Mouse (Mus musculus) liver, embryonic 13.5 days (tissue): ENCODE data around the gene Tns2. TPM values are rescaled to one million over a fixed set of nuclear protein-coding genes. Genes with fewer than 3 reads are reported as not detected.
"Not testable (repeated sequence)": the region's sequence is repeated elsewhere in the genome, so short reads cannot be mapped to it uniquely, and the experiment has no call there.

Source experiments
- ATAC-seq: fragments of 200-750 bp; cut with Nextera tagmentation; 2 replicates; pipeline ENCODE4 v1.8.0; 2017; ENCODE audit warnings: low read depth, mild to moderate bottlenecking, moderate number of reproducible peaks, moderate library complexity
- DNase-seq: peaks from one replicate; pipeline ENCODE4 v3.0.0; 2022
- H3K27ac ChIP-seq: fragments of 300-500 bp; sonication (generic); 2 replicates; pipeline ENCODE4 v1.5.1; 2015; ENCODE audit warnings: moderate library complexity, mild to moderate bottlenecking, inconsistent platforms
- H3K27me3 ChIP-seq: fragments of 300-500 bp; sonication (generic); 2 replicates; pipeline ENCODE4 v1.6.1; 2015; ENCODE audit warnings: mild to moderate bottlenecking, inconsistent platforms
- H3K36me3 ChIP-seq: fragments of 300-500 bp; sonication (generic); 2 replicates; pipeline ENCODE4 v1.6.1; 2015; ENCODE audit warnings: mild to moderate bottlenecking, inconsistent platforms
- H3K4me1 ChIP-seq: fragments of 300-500 bp; sonication (generic); replicated peaks from 2 replicates; pipeline ENCODE4 v1.6.1; 2015; ENCODE audit warnings: inconsistent platforms
- H3K4me2 ChIP-seq: fragments of 300-500 bp; sonication (generic); 2 replicates; pipeline ENCODE4 v1.6.1; 2015; ENCODE audit warnings: inconsistent platforms, mild to moderate bottlenecking, moderate library complexity
- H3K4me3 ChIP-seq: fragments of 300-500 bp; sonication (generic); replicated peaks from 2 replicates; pipeline ENCODE4 v1.5.1; 2015; ENCODE audit warnings: mild to moderate bottlenecking, inconsistent platforms
- H3K9ac ChIP-seq: fragments of 300-500 bp; sonication (generic); 2 replicates; pipeline ENCODE4 v1.6.1; 2015; ENCODE audit warnings: mild to moderate bottlenecking, inconsistent platforms
- H3K9me3 ChIP-seq: fragments of 300-500 bp; sonication (generic); replicated peaks from 2 replicates; pipeline ENCODE4 v1.6.1; 2016; ENCODE audit warnings: inconsistent platforms
- WGBS: fragments of 180-500 bp; shearing (Covaris S2); methylation state at CpG from one replicate; pipeline ENCODE4 v1.1.7; 2015; ENCODE audit not compliant: insufficient replicate concordance; 5-methylcytosine and 5-hydroxymethylcytosine counted together
- polyA plus RNA-seq: library from polyadenylated mRNA; unstranded; fragments of >200 nt; fragmentation: Nextera tagmentation; extraction: Ambion mirVana; gene quantifications from 2 replicates; pipeline ENCODE4 v1.2.1, GENCODE M21; 2015

Gene Tns2
- polyA plus RNA-seq, 1 experiment from 2014 or later, result 5.0 TPM

- WGBS, result 0% methylated on average over 1 of the region's 1 CpGs
- Histone ChIP-seq H3K27ac (no peak overlapping the region), H3K4me2 (no peak overlapping the region), H3K4me1 (peaks cover 66% of the 10 kb centered on the region), H3K9ac (no peak overlapping the region), H3K9me3 (no peaks in the 10 kb centered on the region), H3K4me3 (no peak overlapping the region), H3K36me3 (no peaks in the 10 kb centered on the region), H3K27me3 (peaks cover 43% of the 10 kb centered on the region)
- ATAC-seq (no peak), DNase-seq (peak; percentile 42)
Measured at GRCm38 (mm10) chr15:102146882-102147281, 46.7 kb downstream of the Tns2 start.

- Histone ChIP-seq H3K9me3 (no peaks in the 10 kb centered on the region), H3K36me3 (no peaks in the 10 kb centered on the region), H3K4me3 (no peak overlapping the region), H3K27me3 (peaks cover 34% of the 10 kb centered on the region), H3K9ac (peak overlapping the region; percentile 33; the same call in 1 of the 2 replicates), H3K4me1 (peaks cover 68% of the 10 kb centered on the region), H3K27ac (no peak overlapping the region), H3K4me2 (no peak overlapping the region)
- ATAC-seq, result no peak
- WGBS, result 46% methylated on average over 16 of the region's 16 CpGs
- DNase-seq, result no peak
Measured at GRCm38 (mm10) chr15:102147674-102148402, 47.6 kb downstream of the Tns2 start.

GRCm38 (mm10) chr15:102149561-102149960 is 49.3 kb downstream of the Tns2 start:
- peak overlapping the region; percentile 87 for H3K27ac ChIP-seq
- DNase-seq, result no peak
- peaks cover 17% of the 10 kb centered on the region for H3K27me3 ChIP-seq
- no peaks in the 10 kb centered on the region for H3K9me3 ChIP-seq
- H3K4me2 ChIP-seq, result peak overlapping the region; percentile 71
- peak overlapping the region; percentile 71; the same call in 1 of the 2 replicates for H3K9ac ChIP-seq
- no peak overlapping the region for H3K4me3 ChIP-seq
- peaks cover 14% of the 10 kb centered on the region; the same call in 1 of the 2 replicates for H3K36me3 ChIP-seq
- 64% methylated on average over 4 of the region's 4 CpGs for WGBS
- H3K4me1 ChIP-seq, result peaks cover 66% of the 10 kb centered on the region
- ATAC-seq, result no peak; the same call in 1 of the 2 replicates

GRCm38 (mm10) chr15:102150301-102151135 is 50.3 kb downstream of the Tns2 start, which contains the start of gene Soat2:
Soat2 (plus strand) TSS chr15:102150526.
- WGBS, result 5% methylated on average over 20 of the region's 20 CpGs

GRCm38 (mm10) chr15:102152646-102153045 is 52.4 kb downstream of the Tns2 start:
- peaks cover 28% of the 10 kb centered on the region for H3K36me3 ChIP-seq
- no peak overlapping the region for H3K4me2 ChIP-seq
- WGBS, result 57% methylated on average over 4 of the region's 4 CpGs
- no peaks in the 10 kb centered on the region for H3K27me3 ChIP-seq
- H3K27ac ChIP-seq, result no peak overlapping the region; the same call in 1 of the 2 replicates
- no peak for ATAC-seq
- no peak overlapping the region for H3K4me3 ChIP-seq
- peaks cover 41% of the 10 kb centered on the region for H3K4me1 ChIP-seq
- no peak overlapping the region for H3K9ac ChIP-seq
- no peak for DNase-seq
- no peaks in the 10 kb centered on the region for H3K9me3 ChIP-seq

More at GRCm38 (mm10) chr15:102150301-102151135, 50.3 kb downstream of the Tns2 start, which contains the start of gene Soat2:
- Histone ChIP-seq H3K27me3 (peaks cover 8% of the 10 kb centered on the region), H3K36me3 (peaks cover 22% of the 10 kb centered on the region), H3K4me2 (peak within 1 kb of the TSS; percentile 71), H3K27ac (peak within 1 kb of the TSS; percentile 87), H3K9ac (peak within 1 kb of the TSS; percentile 71), H3K4me3 (peak within 1 kb of the TSS; percentile 61), H3K9me3 (no peaks in the 10 kb centered on the region), H3K4me1 (peaks cover 57% of the 10 kb centered on the region)
- DNase-seq (peak; percentile 53), ATAC-seq (peak; percentile 81)

GRCm38 (mm10) chr15:102155006-102155405 is 54.8 kb downstream of the Tns2 start:
- not testable (repeated sequence) for H3K27ac ChIP-seq, DNase-seq, H3K9me3 ChIP-seq, H3K4me2 ChIP-seq, H3K27me3 ChIP-seq, H3K4me3 ChIP-seq, ATAC-seq, H3K9ac ChIP-seq
- Histone ChIP-seq H3K4me1 (peaks cover 20% of the 10 kb centered on the region), H3K36me3 (peaks cover 33% of the 10 kb centered on the region)
- WGBS, result 84% methylated on average over 6 of the region's 6 CpGs

GRCm38 (mm10) chr15:102156836-102157235 is 56.6 kb downstream of the Tns2 start:
- ATAC-seq (no peak), DNase-seq (no peak)
- no peaks in the 10 kb centered on the region for H3K9me3 ChIP-seq
- H3K27ac ChIP-seq, result no peak overlapping the region; the same call in 1 of the 2 replicates
- H3K4me2 ChIP-seq, result no peak overlapping the region
- peaks cover 3% of the 10 kb centered on the region for H3K4me1 ChIP-seq
- no peak overlapping the region for H3K9ac ChIP-seq
- WGBS, result 75% methylated on average over 20 of the region's 20 CpGs
- no peak overlapping the region for H3K4me3 ChIP-seq
- H3K36me3 ChIP-seq, result peaks cover 45% of the 10 kb centered on the region
- no peaks in the 10 kb centered on the region for H3K27me3 ChIP-seq

- Histone ChIP-seq H3K4me1 (no peaks in the 10 kb centered on the region; the same call in 1 of the 2 replicates), H3K4me2 (no peak overlapping the region), H3K4me3 (no peak overlapping the region), H3K27me3 (no peaks in the 10 kb centered on the region), H3K9ac (no peak overlapping the region), H3K36me3 (peaks cover 23% of the 10 kb centered on the region; the same call in 1 of the 2 replicates), H3K9me3 (no peaks in the 10 kb centered on the region), H3K27ac (no peak overlapping the region)
- 64% methylated on average over 27 of the region's 27 CpGs for WGBS
- ATAC-seq, result no peak
- no peak for DNase-seq
Measured at GRCm38 (mm10) chr15:102160415-102161060, 60.3 kb downstream of the Tns2 start.

GRCm38 (mm10) chr15:102163900-102164693 is 63.9 kb downstream of the Tns2 start:
- Histone ChIP-seq H3K36me3 (peaks cover 12% of the 10 kb centered on the region; the same call in 1 of the 2 replicates), H3K27me3 (no peaks in the 10 kb centered on the region), H3K9me3 (no peaks in the 10 kb centered on the region), H3K4me3 (no peak overlapping the region), H3K4me2 (no peak overlapping the region), H3K27ac (no peak overlapping the region), H3K4me1 (no peaks in the 10 kb centered on the region; the same call in 1 of the 2 replicates), H3K9ac (no peak overlapping the region)
- ATAC-seq, result no peak
- whole genome bisulfite sequencing, result 20% methylated on average over 3 of the region's 3 CpGs
- no peak for DNase-seq

- Histone ChIP-seq H3K27me3 (no peaks in the 10 kb centered on the region), H3K9ac (no peak overlapping the region), H3K4me1 (no peaks in the 10 kb centered on the region; the same call in 1 of the 2 replicates), H3K4me3 (no peak overlapping the region), H3K36me3 (peaks cover 6% of the 10 kb centered on the region; the same call in 1 of the 2 replicates), H3K4me2 (no peak overlapping the region), H3K9me3 (no peaks in the 10 kb centered on the region), H3K27ac (no peak overlapping the region)
- WGBS, result 16% methylated on average over 6 of the region's 6 CpGs
- ATAC-seq, result no peak
- no peak for DNase-seq
Measured at GRCm38 (mm10) chr15:102165468-102166100, 65.4 kb downstream of the Tns2 start.
